Mouse (Mus musculus): ENCODE data around the gene Dip2c. TPM values are rescaled to one million over a fixed set of nuclear protein-coding genes. Genes with fewer than 3 reads are reported as not detected.

Gene Dip2c
- polyA plus RNA-seq, 1 experiment: 1.2 TPM

DNA sequence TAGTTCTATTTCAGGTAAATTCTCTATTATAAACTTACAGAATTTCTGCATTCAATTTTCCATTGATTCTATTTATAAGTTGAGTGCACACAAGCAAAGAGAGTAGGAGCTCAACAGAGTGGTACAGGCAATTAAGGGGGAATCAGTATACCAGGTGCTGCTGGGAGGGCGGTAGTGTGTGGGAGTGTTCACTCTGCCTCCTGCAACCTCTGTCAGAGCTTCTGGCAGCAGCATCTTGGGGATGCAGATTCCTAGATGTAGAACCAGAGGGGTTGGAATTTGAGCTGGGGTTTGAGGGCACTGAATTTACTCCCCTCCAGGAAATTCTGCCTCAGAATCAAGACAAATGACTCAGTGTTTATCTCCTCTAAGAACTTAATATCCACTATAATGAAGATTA, 179.7 kb downstream of the Dip2c start:
- 85% methylated on average over 1 of the region's 1 CpGs for WGBS
- H3K27ac ChIP-seq (ENCODE audit: control insufficient read depth, insufficient read depth, low read depth, low read length, poor library complexity): no peak overlapping the region

DNA sequence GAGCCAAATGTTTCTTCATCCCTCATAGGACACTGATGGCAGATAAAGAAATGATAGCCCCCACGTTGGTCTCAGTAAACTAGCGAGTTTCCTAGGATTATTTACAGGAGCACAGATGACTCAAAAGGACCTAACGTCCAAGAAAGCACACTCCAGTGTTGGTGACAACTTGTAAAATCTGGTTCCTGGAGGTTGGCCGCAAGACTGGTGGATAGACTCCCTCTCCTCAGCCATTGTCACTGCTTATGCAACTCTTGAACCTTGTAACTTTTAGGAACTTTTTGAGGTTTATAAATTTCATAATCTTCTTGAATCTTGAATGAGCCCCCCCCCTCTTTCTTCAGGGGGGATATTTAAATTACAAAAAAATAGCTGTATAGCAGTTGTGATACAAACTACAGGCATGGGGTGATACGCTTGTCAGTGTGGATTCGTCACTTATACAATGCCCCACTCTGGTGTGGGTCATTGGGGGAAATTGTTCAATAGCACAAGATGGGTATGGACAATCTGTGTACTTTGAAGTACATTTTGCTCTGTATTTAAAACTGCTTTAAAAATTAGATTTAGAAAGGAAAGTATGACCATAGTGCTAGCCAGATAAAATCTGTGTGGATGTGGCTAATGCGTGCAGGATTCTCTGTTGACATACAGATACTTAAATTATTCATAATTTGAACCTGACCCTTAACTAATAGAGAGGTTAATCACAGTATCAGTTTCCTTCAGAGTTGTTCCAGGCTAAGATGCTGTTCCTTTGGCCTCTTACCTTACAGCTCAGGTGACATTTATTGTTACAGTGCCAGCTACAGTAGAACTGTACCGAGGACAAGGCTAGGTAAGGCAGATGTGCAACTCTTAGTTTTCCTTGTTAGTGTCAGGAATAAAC, 181.3 kb downstream of the Dip2c start:
- Histone ChIP-seq H3K4me3 (replicated peaks; ENCODE audit: control insufficient read depth, low read depth, low read length) (no peak overlapping the region), H3K27ac (ENCODE audit: control insufficient read depth, insufficient read depth, low read depth, low read length, poor library complexity) (no peak overlapping the region), H3K4me1 (ENCODE audit: control insufficient read depth, insufficient read depth, low read length) (no peaks in the 10 kb centered on the region)
- TF ChIP-seq POLR2A (IDR thresholded peaks at IDR 0.05; ENCODE audit: borderline replicate concordance, control insufficient read depth, low read depth, low read length) (no peak), CTCF (IDR thresholded peaks at IDR 0.05; ENCODE audit: control insufficient read depth, insufficient read depth, low read length) (no peak)
- WGBS: 83% methylated on average over 8 of the region's 8 CpGs

More for the DNA sequence above, 179.7 kb downstream of the Dip2c start:
- Histone ChIP-seq H3K4me3 (replicated peaks; ENCODE audit: control insufficient read depth, low read depth, low read length) (no peak overlapping the region), H3K4me1 (ENCODE audit: control insufficient read depth, insufficient read depth, low read length) (no peaks in the 10 kb centered on the region)
- TF ChIP-seq POLR2A (IDR thresholded peaks at IDR 0.05; ENCODE audit: borderline replicate concordance, control insufficient read depth, low read depth, low read length) (no peak), CTCF (IDR thresholded peaks at IDR 0.05; ENCODE audit: control insufficient read depth, insufficient read depth, low read length) (no peak)

DNA sequence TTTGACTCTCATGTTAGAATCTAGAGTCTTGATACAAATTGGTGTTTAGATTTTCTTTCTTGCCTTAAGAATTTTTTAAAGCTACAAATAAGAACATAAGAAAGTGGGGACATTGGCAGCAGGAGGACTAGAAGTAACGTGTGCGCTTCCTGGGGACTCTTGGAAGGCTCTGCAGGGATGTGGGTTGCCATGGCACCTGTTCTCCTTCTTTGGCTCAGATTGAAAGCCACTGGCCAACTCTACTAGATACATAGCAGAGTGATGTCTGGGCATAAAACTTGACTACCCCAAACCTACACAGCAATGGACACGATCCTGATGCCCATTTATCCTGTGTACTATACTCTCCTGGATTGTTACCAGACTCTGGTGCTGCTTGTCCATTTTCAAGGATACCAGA, 188.1 kb downstream of the Dip2c start:
- Histone ChIP-seq H3K4me3 (replicated peaks; ENCODE audit: control insufficient read depth, low read depth, low read length) (no peak overlapping the region), H3K27ac (ENCODE audit: control insufficient read depth, insufficient read depth, low read depth, low read length, poor library complexity) (no peak overlapping the region), H3K4me1 (ENCODE audit: control insufficient read depth, insufficient read depth, low read length) (no peaks in the 10 kb centered on the region)
- TF ChIP-seq CTCF (IDR thresholded peaks at IDR 0.05; ENCODE audit: control insufficient read depth, insufficient read depth, low read length): no peak
- no peak for TF ChIP-seq POLR2A (IDR thresholded peaks at IDR 0.05; ENCODE audit: borderline replicate concordance, control insufficient read depth, low read depth, low read length)
- 73% methylated on average over 3 of the region's 3 CpGs for WGBS

DNA sequence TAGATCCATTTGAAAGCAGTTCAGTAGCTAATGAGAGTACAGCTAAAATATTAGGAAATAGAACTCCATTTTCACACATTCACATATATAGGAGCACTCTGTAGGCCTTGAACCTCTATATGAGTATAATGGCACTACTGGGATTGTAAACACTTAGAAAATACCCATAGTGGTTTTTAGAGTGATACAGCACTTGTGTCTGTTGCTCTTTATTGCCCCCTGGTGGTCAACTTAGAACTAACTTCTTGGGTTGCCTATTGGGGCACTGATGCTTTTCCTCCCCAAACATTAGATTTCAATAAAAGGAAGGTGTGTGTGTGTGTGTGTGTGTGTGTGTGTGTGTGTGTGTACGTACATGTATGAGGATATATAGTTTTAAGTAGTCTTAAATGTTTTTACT, 190.9 kb downstream of the Dip2c start:
- WGBS: 26% methylated on average over 1 of the region's 1 CpGs
- TF ChIP-seq CTCF (IDR thresholded peaks at IDR 0.05; ENCODE audit: control insufficient read depth, insufficient read depth, low read length) (no peak), POLR2A (IDR thresholded peaks at IDR 0.05; ENCODE audit: borderline replicate concordance, control insufficient read depth, low read depth, low read length) (no peak)
- Histone ChIP-seq H3K27ac (ENCODE audit: control insufficient read depth, insufficient read depth, low read depth, low read length, poor library complexity) (no peak overlapping the region), H3K4me3 (replicated peaks; ENCODE audit: control insufficient read depth, low read depth, low read length) (no peak overlapping the region), H3K4me1 (ENCODE audit: control insufficient read depth, insufficient read depth, low read length) (no peaks in the 10 kb centered on the region)

DNA sequence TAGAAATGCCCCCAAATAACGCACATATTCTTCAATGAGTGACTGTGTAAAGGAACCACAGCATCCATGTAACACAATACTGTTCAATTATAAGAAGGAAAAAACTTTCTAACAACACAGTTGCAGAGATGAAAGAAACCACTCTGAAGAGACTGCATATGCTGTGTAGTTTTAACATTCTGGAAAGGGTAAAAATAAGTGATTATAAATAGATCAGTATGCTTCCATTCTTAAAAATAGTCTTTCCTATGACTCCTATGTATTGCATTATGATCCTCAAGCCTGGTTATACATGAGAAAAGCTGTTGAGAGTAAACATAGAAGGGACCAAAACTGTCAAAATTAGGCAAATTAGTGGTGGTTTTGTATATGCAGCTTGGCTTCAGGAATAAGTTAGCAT, 197.1 kb downstream of the Dip2c start:
- Histone ChIP-seq H3K27ac (ENCODE audit: control insufficient read depth, insufficient read depth, low read depth, low read length, poor library complexity) (no peak overlapping the region), H3K4me1 (ENCODE audit: control insufficient read depth, insufficient read depth, low read length) (peaks cover 1% of the 10 kb centered on the region; the same call in 1 of the 2 replicates), H3K4me3 (replicated peaks; ENCODE audit: control insufficient read depth, low read depth, low read length) (no peak overlapping the region)
- WGBS: 75% methylated on average over 1 of the region's 1 CpGs
- no peak for TF ChIP-seq POLR2A (IDR thresholded peaks at IDR 0.05; ENCODE audit: borderline replicate concordance, control insufficient read depth, low read depth, low read length)
- no peak for TF ChIP-seq CTCF (IDR thresholded peaks at IDR 0.05; ENCODE audit: control insufficient read depth, insufficient read depth, low read length)

DNA sequence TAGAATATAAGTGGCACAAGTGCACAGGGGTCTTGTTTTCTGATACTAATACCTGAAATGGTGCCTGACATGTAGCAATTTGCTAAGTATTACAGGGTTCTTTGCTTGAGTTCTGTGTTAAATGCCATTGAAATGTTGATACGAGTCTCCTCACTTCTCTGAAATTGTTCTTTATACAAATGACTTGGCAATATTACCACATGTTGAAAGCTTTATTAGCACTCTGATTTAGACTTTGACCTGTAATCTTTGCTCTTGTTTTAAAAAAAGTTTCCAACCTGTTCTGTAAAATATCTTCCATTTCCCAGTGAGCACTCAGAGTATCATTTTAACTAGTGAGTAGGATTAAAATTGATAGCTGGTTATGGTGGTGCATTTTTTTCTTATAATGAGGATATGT, 205.4 kb downstream of the Dip2c start:
- no peak for TF ChIP-seq POLR2A (IDR thresholded peaks at IDR 0.05; ENCODE audit: borderline replicate concordance, control insufficient read depth, low read depth, low read length)
- TF ChIP-seq CTCF (IDR thresholded peaks at IDR 0.05; ENCODE audit: control insufficient read depth, insufficient read depth, low read length): no peak
- H3K4me3 ChIP-seq (replicated peaks; ENCODE audit: control insufficient read depth, low read depth, low read length): no peak overlapping the region
- no peak overlapping the region for H3K27ac ChIP-seq (ENCODE audit: control insufficient read depth, insufficient read depth, low read depth, low read length, poor library complexity)
- 73% methylated on average over 1 of the region's 1 CpGs for WGBS
- no peaks in the 10 kb centered on the region; the same call in 1 of the 2 replicates for H3K4me1 ChIP-seq (ENCODE audit: control insufficient read depth, insufficient read depth, low read length)

DNA sequence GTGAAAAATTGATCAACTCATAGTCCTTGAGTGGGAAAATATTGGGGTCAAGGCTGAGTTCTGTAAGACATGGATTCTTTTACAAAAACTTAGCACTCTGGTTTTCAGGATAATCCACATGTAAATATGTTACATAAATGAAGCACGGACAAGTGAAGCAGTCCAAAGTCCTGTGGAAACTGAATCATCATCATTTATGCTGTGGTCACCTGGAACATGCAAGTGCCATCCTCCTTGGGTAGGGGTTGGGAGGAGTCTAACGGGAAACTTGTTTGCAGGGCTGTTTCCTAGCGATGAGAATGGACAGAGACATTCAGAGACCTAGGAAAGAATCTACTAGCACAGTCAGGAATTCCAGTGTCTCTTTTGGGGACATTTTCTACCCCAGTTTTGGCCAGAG, 213.4 kb downstream of the Dip2c start:
- WGBS: 83% methylated on average over 3 of the region's 3 CpGs

DNA sequence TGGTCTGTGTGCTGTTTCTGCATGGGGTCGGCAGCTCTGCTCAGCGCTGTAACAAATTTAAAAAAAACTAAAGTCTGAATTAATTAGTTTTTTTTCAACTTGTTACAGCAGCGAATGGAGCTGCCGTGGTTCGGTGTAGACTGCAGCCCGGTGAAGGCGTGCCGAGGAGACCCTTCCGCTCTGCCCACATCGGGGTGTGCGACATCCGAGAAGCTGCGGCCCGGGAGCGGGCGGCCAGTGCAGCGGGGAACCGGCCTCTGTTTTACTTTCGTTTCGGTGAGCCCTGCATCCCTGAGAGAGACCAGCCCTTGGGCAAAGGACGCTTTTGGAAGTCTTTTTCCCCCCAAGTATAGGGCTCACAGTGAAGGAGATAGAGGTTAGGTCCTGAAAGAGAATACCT, 218.4 kb downstream of the Dip2c start:
- WGBS: 41% methylated on average over 21 of the region's 21 CpGs
- H3K4me1 ChIP-seq (ENCODE audit: control insufficient read depth, insufficient read depth, low read length): no peaks in the 10 kb centered on the region
- H3K27ac ChIP-seq (ENCODE audit: control insufficient read depth, insufficient read depth, low read depth, low read length, poor library complexity): no peak overlapping the region
- TF ChIP-seq POLR2A (IDR thresholded peaks at IDR 0.05; ENCODE audit: borderline replicate concordance, control insufficient read depth, low read depth, low read length) (no peak), CTCF (IDR thresholded peaks at IDR 0.05; ENCODE audit: control insufficient read depth, insufficient read depth, low read length) (no peak)
- peak overlapping the region; percentile 32 for H3K4me3 ChIP-seq (replicated peaks; ENCODE audit: control insufficient read depth, low read depth, low read length)

More for the DNA sequence above, 213.4 kb downstream of the Dip2c start:
- Histone ChIP-seq H3K27ac (ENCODE audit: control insufficient read depth, insufficient read depth, low read depth, low read length, poor library complexity) (no peak overlapping the region), H3K4me3 (replicated peaks; ENCODE audit: control insufficient read depth, low read depth, low read length) (no peak overlapping the region), H3K4me1 (ENCODE audit: control insufficient read depth, insufficient read depth, low read length) (no peaks in the 10 kb centered on the region)
- TF ChIP-seq POLR2A (IDR thresholded peaks at IDR 0.05; ENCODE audit: borderline replicate concordance, control insufficient read depth, low read depth, low read length): no peak
- no peak for TF ChIP-seq CTCF (IDR thresholded peaks at IDR 0.05; ENCODE audit: control insufficient read depth, insufficient read depth, low read length)
